Mouse (Mus musculus): Measurements from ENCODE around the gene Nav2. TPM values are rescaled to one million over a fixed set of nuclear protein-coding genes. Genes with fewer than 3 reads are reported as not detected.

Gene Nav2
- polyA plus RNA-seq, 1 experiment from 2014 or later = 18.2 TPM

- H3K4me3 ChIP-seq (replicated peaks; ENCODE audit: low read length) = no peak overlapping the region
- no peak overlapping the region for H3K9ac ChIP-seq (ENCODE audit: low read length)
- H3K27me3 ChIP-seq (ENCODE audit: control insufficient read depth, insufficient read depth, low read length) = no peaks in the 10 kb centered on the region
- 86% methylated on average over 7 of the region's 7 CpGs for WGBS
- H3K27ac ChIP-seq (ENCODE audit: low read length) = no peak overlapping the region
- no peak for ATAC-seq (ENCODE audit: insufficient read depth, low FRiP score)
- H3K4me1 ChIP-seq (ENCODE audit: control insufficient read depth, insufficient read depth, low read length) = no peaks in the 10 kb centered on the region
- no peaks in the 10 kb centered on the region for H3K9me3 ChIP-seq (replicated peaks; ENCODE audit: control insufficient read depth, low read length)
- no peak overlapping the region for H3K4me2 ChIP-seq (ENCODE audit: low read depth, low read length)
- no peaks in the 10 kb centered on the region for H3K36me3 ChIP-seq (ENCODE audit: control insufficient read depth, insufficient read depth, low read length)
Measured at GRCm38 (mm10) chr7:49415131-49415530, 506.6 kb downstream of the Nav2 start.

GRCm38 (mm10) chr7:49415716-49416115, 507.2 kb downstream of the Nav2 start:
- WGBS = 92% methylated on average over 12 of the region's 12 CpGs
- Histone ChIP-seq H3K4me2 (ENCODE audit: low read depth, low read length) (no peak overlapping the region), H3K9me3 (replicated peaks; ENCODE audit: control insufficient read depth, low read length) (no peaks in the 10 kb centered on the region), H3K9ac (ENCODE audit: low read length) (no peak overlapping the region), H3K27me3 (ENCODE audit: control insufficient read depth, insufficient read depth, low read length) (no peaks in the 10 kb centered on the region), H3K36me3 (ENCODE audit: control insufficient read depth, insufficient read depth, low read length) (no peaks in the 10 kb centered on the region), H3K4me3 (replicated peaks; ENCODE audit: low read length) (no peak overlapping the region), H3K27ac (ENCODE audit: low read length) (no peak overlapping the region), H3K4me1 (ENCODE audit: control insufficient read depth, insufficient read depth, low read length) (no peaks in the 10 kb centered on the region)
- ATAC-seq (ENCODE audit: insufficient read depth, low FRiP score) = no peak

- ATAC-seq (ENCODE audit: insufficient read depth, low FRiP score) = no peak
- Histone ChIP-seq H3K9ac (ENCODE audit: low read length) (no peak overlapping the region), H3K9me3 (replicated peaks; ENCODE audit: control insufficient read depth, low read length) (no peaks in the 10 kb centered on the region), H3K4me2 (ENCODE audit: low read depth, low read length) (no peak overlapping the region), H3K4me3 (replicated peaks; ENCODE audit: low read length) (no peak overlapping the region), H3K36me3 (ENCODE audit: control insufficient read depth, insufficient read depth, low read length) (no peaks in the 10 kb centered on the region), H3K4me1 (ENCODE audit: control insufficient read depth, insufficient read depth, low read length) (no peaks in the 10 kb centered on the region), H3K27ac (ENCODE audit: low read length) (no peak overlapping the region), H3K27me3 (ENCODE audit: control insufficient read depth, insufficient read depth, low read length) (no peaks in the 10 kb centered on the region)
- WGBS = 79% methylated on average over 13 of the region's 13 CpGs
Measured at GRCm38 (mm10) chr7:49418841-49419240, 510.3 kb downstream of the Nav2 start.

GRCm38 (mm10) chr7:49420139-49420802, 511.8 kb downstream of the Nav2 start:
- no peaks in the 10 kb centered on the region for H3K9me3 ChIP-seq (replicated peaks; ENCODE audit: control insufficient read depth, low read length)
- H3K27me3 ChIP-seq (ENCODE audit: control insufficient read depth, insufficient read depth, low read length) = no peaks in the 10 kb centered on the region
- no peak overlapping the region for H3K27ac ChIP-seq (ENCODE audit: low read length)
- H3K36me3 ChIP-seq (ENCODE audit: control insufficient read depth, insufficient read depth, low read length) = no peaks in the 10 kb centered on the region
- ATAC-seq (ENCODE audit: insufficient read depth, low FRiP score) = no peak
- no peak overlapping the region for H3K4me3 ChIP-seq (replicated peaks; ENCODE audit: low read length)
- no peak overlapping the region for H3K9ac ChIP-seq (ENCODE audit: low read length)
- WGBS = 80% methylated on average over 17 of the region's 17 CpGs
- no peak overlapping the region for H3K4me2 ChIP-seq (ENCODE audit: low read depth, low read length)
- H3K4me1 ChIP-seq (ENCODE audit: control insufficient read depth, insufficient read depth, low read length) = no peaks in the 10 kb centered on the region

- no peaks in the 10 kb centered on the region for H3K4me1 ChIP-seq (ENCODE audit: control insufficient read depth, insufficient read depth, low read length)
- no peak for ATAC-seq (ENCODE audit: insufficient read depth, low FRiP score)
- WGBS = 68% methylated on average over 4 of the region's 4 CpGs
- H3K27ac ChIP-seq (ENCODE audit: low read length) = no peak overlapping the region
- H3K4me3 ChIP-seq (replicated peaks; ENCODE audit: low read length) = no peak overlapping the region
- no peaks in the 10 kb centered on the region for H3K36me3 ChIP-seq (ENCODE audit: control insufficient read depth, insufficient read depth, low read length)
- H3K9ac ChIP-seq (ENCODE audit: low read length) = no peak overlapping the region
- no peaks in the 10 kb centered on the region for H3K9me3 ChIP-seq (replicated peaks; ENCODE audit: control insufficient read depth, low read length)
- H3K4me2 ChIP-seq (ENCODE audit: low read depth, low read length) = no peak overlapping the region
- no peaks in the 10 kb centered on the region for H3K27me3 ChIP-seq (ENCODE audit: control insufficient read depth, insufficient read depth, low read length)
Measured at GRCm38 (mm10) chr7:49421261-49421660, 512.7 kb downstream of the Nav2 start.

- H3K27me3 ChIP-seq (ENCODE audit: control insufficient read depth, insufficient read depth, low read length) = no peaks in the 10 kb centered on the region
- no peak overlapping the region for H3K4me2 ChIP-seq (ENCODE audit: low read depth, low read length)
- no peaks in the 10 kb centered on the region for H3K4me1 ChIP-seq (ENCODE audit: control insufficient read depth, insufficient read depth, low read length)
- no peaks in the 10 kb centered on the region for H3K36me3 ChIP-seq (ENCODE audit: control insufficient read depth, insufficient read depth, low read length)
- no peak overlapping the region for H3K4me3 ChIP-seq (replicated peaks; ENCODE audit: low read length)
- no peaks in the 10 kb centered on the region for H3K9me3 ChIP-seq (replicated peaks; ENCODE audit: control insufficient read depth, low read length)
- no peak overlapping the region for H3K27ac ChIP-seq (ENCODE audit: low read length)
- 72% methylated on average over 6 of the region's 6 CpGs for WGBS
- no peak overlapping the region for H3K9ac ChIP-seq (ENCODE audit: low read length)
- no peak for ATAC-seq (ENCODE audit: insufficient read depth, low FRiP score)
Measured at GRCm38 (mm10) chr7:49423943-49424342, 515.4 kb downstream of the Nav2 start.

GRCm38 (mm10) chr7:49426060-49426459, 517.5 kb downstream of the Nav2 start:
- Histone ChIP-seq H3K4me2 (ENCODE audit: low read depth, low read length) (no peak overlapping the region), H3K27ac (ENCODE audit: low read length) (no peak overlapping the region), H3K36me3 (ENCODE audit: control insufficient read depth, insufficient read depth, low read length) (no peaks in the 10 kb centered on the region), H3K4me1 (ENCODE audit: control insufficient read depth, insufficient read depth, low read length) (no peaks in the 10 kb centered on the region), H3K9ac (ENCODE audit: low read length) (no peak overlapping the region), H3K4me3 (replicated peaks; ENCODE audit: low read length) (no peak overlapping the region), H3K9me3 (replicated peaks; ENCODE audit: control insufficient read depth, low read length) (no peaks in the 10 kb centered on the region), H3K27me3 (ENCODE audit: control insufficient read depth, insufficient read depth, low read length) (no peaks in the 10 kb centered on the region)
- ATAC-seq (ENCODE audit: insufficient read depth, low FRiP score) = no peak
- WGBS = 41% methylated on average over 4 of the region's 4 CpGs

GRCm38 (mm10) chr7:49427843-49428242, 519.3 kb downstream of the Nav2 start:
- 37% methylated on average over 6 of the region's 6 CpGs for WGBS
- no peaks in the 10 kb centered on the region for H3K4me1 ChIP-seq (ENCODE audit: control insufficient read depth, insufficient read depth, low read length)
- no peak for ATAC-seq (ENCODE audit: insufficient read depth, low FRiP score)
- no peak overlapping the region for H3K4me2 ChIP-seq (ENCODE audit: low read depth, low read length)
- H3K9ac ChIP-seq (ENCODE audit: low read length) = no peak overlapping the region
- no peak overlapping the region for H3K27ac ChIP-seq (ENCODE audit: low read length)
- no peaks in the 10 kb centered on the region for H3K36me3 ChIP-seq (ENCODE audit: control insufficient read depth, insufficient read depth, low read length)
- no peaks in the 10 kb centered on the region for H3K27me3 ChIP-seq (ENCODE audit: control insufficient read depth, insufficient read depth, low read length)
- no peaks in the 10 kb centered on the region for H3K9me3 ChIP-seq (replicated peaks; ENCODE audit: control insufficient read depth, low read length)
- no peak overlapping the region for H3K4me3 ChIP-seq (replicated peaks; ENCODE audit: low read length)

GRCm38 (mm10) chr7:49428947-49429346, 520.4 kb downstream of the Nav2 start:
- no peak overlapping the region for H3K4me2 ChIP-seq (ENCODE audit: low read depth, low read length)
- no peaks in the 10 kb centered on the region for H3K4me1 ChIP-seq (ENCODE audit: control insufficient read depth, insufficient read depth, low read length)
- no peaks in the 10 kb centered on the region for H3K36me3 ChIP-seq (ENCODE audit: control insufficient read depth, insufficient read depth, low read length)
- no peaks in the 10 kb centered on the region for H3K27me3 ChIP-seq (ENCODE audit: control insufficient read depth, insufficient read depth, low read length)
- no peaks in the 10 kb centered on the region for H3K9me3 ChIP-seq (replicated peaks; ENCODE audit: control insufficient read depth, low read length)
- no peak overlapping the region for H3K4me3 ChIP-seq (replicated peaks; ENCODE audit: low read length)
- peak; percentile 68; the same call in 1 of the 2 replicates for ATAC-seq (ENCODE audit: insufficient read depth, low FRiP score)
- H3K9ac ChIP-seq (ENCODE audit: low read length) = no peak overlapping the region
- 73% methylated on average over 5 of the region's 5 CpGs for WGBS
- no peak overlapping the region for H3K27ac ChIP-seq (ENCODE audit: low read length)
